Mouse (Mus musculus) lung, adult 2 months (tissue): ENCODE data around the gene H2-Oa.

ENCODE experiments used
- CTCF ChIP-seq: fragments of 200-500 bp; IDR thresholded peaks from 2 replicates; pipeline ENCODE4 v1.5.1; 2011; ENCODE audit warnings: mild to moderate bottlenecking, low read length, control low read depth; ENCODE audit not compliant: insufficient read depth
- POLR2A ChIP-seq: fragments of 200-500 bp; IDR thresholded peaks from 2 replicates; pipeline ENCODE4 v1.6.1; 2011; ENCODE audit warnings: low read depth, mild to moderate bottlenecking, control low read depth, low read length, borderline replicate concordance; ENCODE audit errors: extremely low read depth

DNA sequence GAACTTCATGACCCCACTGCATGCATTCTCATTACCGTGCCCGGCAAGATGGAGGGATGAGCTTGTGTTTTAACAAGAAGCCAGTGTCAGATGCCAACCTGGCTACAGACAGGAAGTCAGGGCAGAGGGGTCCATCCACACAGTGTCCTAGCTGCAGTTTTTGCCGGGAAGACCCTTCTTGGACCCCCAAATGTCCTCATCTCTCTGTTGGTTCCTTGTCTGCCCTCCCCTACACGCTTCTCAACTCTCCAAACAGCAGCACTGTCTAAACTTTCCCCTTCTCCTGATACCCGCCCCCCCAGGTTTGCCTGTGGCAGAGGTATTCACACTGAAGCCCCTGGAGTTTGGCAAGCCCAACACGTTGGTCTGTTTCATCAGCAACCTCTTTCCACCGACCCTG lies 45.5 kb downstream of the H2-Oa start:
- TF ChIP-seq CTCF = no peak
- no peak for TF ChIP-seq POLR2A
